In the genomic region with DNA sequence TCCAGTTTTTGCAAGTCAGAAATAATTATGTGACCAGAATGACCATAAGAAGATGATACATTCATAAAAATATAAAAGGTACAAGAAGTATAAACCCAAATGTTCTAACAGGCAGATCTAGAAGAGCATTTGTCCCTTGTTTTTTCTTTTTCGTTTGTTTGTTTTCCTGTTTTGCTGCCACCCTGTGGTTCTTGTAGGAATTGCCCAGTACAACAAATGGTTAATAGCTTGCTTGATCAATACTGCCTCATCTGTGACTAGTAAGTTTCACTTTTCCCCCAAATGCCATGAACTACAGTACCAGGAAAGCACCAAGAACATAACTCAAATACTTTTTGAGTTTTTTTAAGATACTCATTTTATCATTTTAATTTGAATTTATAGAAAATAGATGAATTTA, we compare ENCODE assay signal across 9 mouse cellular contexts. TPM values are rescaled to one million over a fixed set of nuclear protein-coding genes. Genes with fewer than 3 reads are reported as not detected.
A peak's percentile ranks its signal among the peaks of the same experiment; 100 is the strongest.
DNase-seq lines count a peak whose midpoint lies in the region; ATAC-seq and TF ChIP-seq lines count a peak whose summit lies in the region.
"Had no signal": no experiment of that assay in that cellular context is flagged by ENCODE, and none has a peak within 500 bp of the region (broad histone marks: within the 10 kb centered on the region; RNA-seq: fewer than 3 reads in every experiment).

No protein-coding gene starts in this region.

- H3K27ac ChIP-seq in liver, embryonic 14.5 days: no peak overlapping the region
- no peak overlapping the region for H3K27ac ChIP-seq in CH12.LX (ENCODE audit: insufficient read depth, low read depth)

- intact Hi-C loops in heart, postnatal 36 days (cut with DNase I): no loop called here

- no peak for TF ChIP-seq POLR2A in CH12.LX (IDR thresholded peaks at IDR 0.05; ENCODE audit: low read depth, low read length)
- no peak for TF ChIP-seq POLR2A in brain, embryonic 14.5 days (IDR thresholded peaks at IDR 0.05; ENCODE audit: borderline replicate concordance, extremely low read depth, insufficient read depth, insufficient read length, poor library complexity, severe bottlenecking)

- in situ Hi-C loops in CH12.LX (cut with MboI; ENCODE audit: low pct_ligation_motif_present, low pct_unique_long_range_greater_than_20kb, low sequenced_read_pairs): no loop called here

- H3K9me3 ChIP-seq in liver, embryonic 14.5 days (ENCODE audit: control insufficient read depth, low read length): no peaks in the 10 kb centered on the region
- no peaks in the 10 kb centered on the region for H3K9me3 ChIP-seq in CH12.LX (replicated peaks; ENCODE audit: low read length)

- H3K4me3 ChIP-seq in liver, embryonic 14.5 days (ENCODE audit: insufficient read depth in 1 of 2, low read depth in 2 of 2, low read length in 2 of 2): no peak overlapping the region
- H3K4me3 ChIP-seq in CH12.LX (replicated peaks in 1 of 3; ENCODE audit: low read depth in 2 of 3, low read length in 2 of 3, poor library complexity in 1 of 3): no peak overlapping the region

- H3K4me1 ChIP-seq in liver, embryonic 14.5 days (replicated peaks; ENCODE audit: control insufficient read depth in 2 of 2, insufficient read depth in 2 of 2, low read length in 1 of 2): no peaks in the 10 kb centered on the region
- H3K4me1 ChIP-seq in CH12.LX (ENCODE audit: control insufficient read depth in 1 of 2, insufficient read depth in 2 of 2): peaks cover 2 to 4% of the 10 kb centered on the region in 2 experiments; a peak in 1 of 4 replicates

- H3K9ac ChIP-seq in liver, embryonic 14.5 days (replicated peaks): no peak overlapping the region
- no peak overlapping the region for H3K9ac ChIP-seq in CH12.LX (ENCODE audit: insufficient read depth, low read depth)

- TF ChIP-seq RAD21 in CH12.LX (IDR thresholded peaks at IDR 0.05; ENCODE audit: low read depth, low read length): peak; percentile 35

- peak; percentile 6 for DNase-seq in heart, postnatal 4 days
- no peak for DNase-seq in heart, postnatal 36 days
- peak in 1 of 3 experiments; percentile 10 for DNase-seq in liver, embryonic 14.5 days (ENCODE audit: low read depth in 3 of 3, low spot score in 3 of 3)
- no peak for DNase-seq in liver
- peak; percentile 47 for DNase-seq in CH12.LX (ENCODE audit: extremely low read depth)
- DNase-seq in brain, embryonic 14.5 days (ENCODE audit: low read depth): peak; percentile 60
- no peak for DNase-seq in yolk sac, embryonic 10.5 days (ENCODE audit: low spot score)
- no peak for DNase-seq in urinary bladder, postnatal 25 days (ENCODE audit: low spot score)
- DNase-seq: cerebellum, postnatal 36 days had no signal

- H3K27me3 ChIP-seq in liver, embryonic 14.5 days (ENCODE audit: control insufficient read depth, insufficient read depth, low read length): no peaks in the 10 kb centered on the region
- no peaks in the 10 kb centered on the region for H3K27me3 ChIP-seq in CH12.LX (replicated peaks)

- dilution Hi-C loops in CH12.LX (cut with MboI; ENCODE audit: extremely low pct_ligation_motif_present, extremely low pct_unique_long_range_greater_than_20kb, low sequenced_read_pairs): no loop called here

- peak; percentile 45; the same call in 1 of the 2 replicates for TF ChIP-seq CTCF in liver, embryonic 14.5 days (IDR thresholded peaks at IDR 0.05; ENCODE audit: low read depth)
- TF ChIP-seq CTCF in CH12.LX (conservative IDR thresholded peaks at IDR 0.05 in 1 of 2, IDR thresholded peaks at IDR 0.05 in 1 of 2; ENCODE audit: low read depth in 2 of 2, low read length in 2 of 2): peak; percentile 49 to 72; a peak in 3 of 4 replicates
- peak; percentile 54; the same call in 1 of the 2 replicates for TF ChIP-seq CTCF in brain, embryonic 14.5 days (IDR thresholded peaks at IDR 0.05; ENCODE audit: borderline replicate concordance, extremely low read depth, insufficient read depth, insufficient read length)

- TF ChIP-seq EP300 in liver, embryonic 14.5 days (IDR thresholded peaks at IDR 0.05; ENCODE audit: low read depth): no peak
- no peak for TF ChIP-seq EP300 in CH12.LX (IDR thresholded peaks at IDR 0.05; ENCODE audit: low read length)

- no peaks in the 10 kb centered on the region for H3K79me2 ChIP-seq in CH12.LX (replicated peaks; ENCODE audit: control insufficient read depth, extremely low read depth, insufficient read depth, poor library complexity, severe bottlenecking)

- 11% methylated on average over 1 of the region's 1 CpGs for WGBS in liver, embryonic 14.5 days (ENCODE audit: insufficient replicate concordance)

- H3K36me3 ChIP-seq in liver, embryonic 14.5 days (replicated peaks; ENCODE audit: control insufficient read depth, insufficient read depth, low read depth): no peaks in the 10 kb centered on the region
- H3K36me3 ChIP-seq in CH12.LX (replicated peaks in 1 of 2; ENCODE audit: control insufficient read depth in 1 of 2, insufficient read depth in 1 of 2, low read length in 1 of 2): no peaks in the 10 kb centered on the region

- no peak overlapping the region for H3K4me2 ChIP-seq in liver, embryonic 14.5 days (ENCODE audit: low read depth)
- H3K4me2 ChIP-seq in CH12.LX (ENCODE audit: insufficient read depth, low read depth, poor library complexity, severe bottlenecking): no peak overlapping the region

- ATAC-seq in liver, embryonic 14.5 days (ENCODE audit: insufficient read depth): no peak

TF ChIP-seq in CH12.LX, 34 proteins besides CTCF, POLR2A, EP300 and RAD21:
- TF ChIP-seq ZNF384 (IDR thresholded peaks at IDR 0.05; ENCODE audit: low read depth, low read length) (peak; percentile 37; the same call in 1 of the 2 replicates), MEF2A (IDR thresholded peaks at IDR 0.05; ENCODE audit: borderline replicate concordance, low read depth, low read length) (no peak), CHD1 (IDR thresholded peaks at IDR 0.05; ENCODE audit: low read depth, low read length) (no peak), SMC3 (IDR thresholded peaks at IDR 0.05; ENCODE audit: low read depth, low read length) (peak; percentile 56), BHLHE40 (IDR thresholded peaks at IDR 0.05; ENCODE audit: low read depth, low read length) (no peak), E2F4 (IDR thresholded peaks at IDR 0.05; ENCODE audit: insufficient replicate concordance, low read depth, low read length) (no peak), POLR2AphosphoS2 (IDR thresholded peaks at IDR 0.05; ENCODE audit: low read depth, low read length) (no peak)
TF ChIP-seq in CH12.LX: peak in this region for 2.

RNA-seq across cellular contexts. Expression of gene Hapln1, which starts 11.9 kb away (rescaled TPM):
- total RNA-seq in heart, postnatal 4 days (2021): 1 to 10 TPM in 1 of 2 experiments, under 1 TPM in 1; 0.81 to 1.8 TPM
- under 1 TPM; 0.30 to 0.44 TPM for total RNA-seq in heart, postnatal 36 days (2021)
- 0.42 and 0.73 TPM in 2 replicates for polyA plus RNA-seq in liver, embryonic 14.5 days (2012; rRNA removed)
- polyA plus RNA-seq in liver, embryonic 14.5 days (2014; fragmentation: Nextera tagmentation; extraction: Ambion mirVana): 0.28 and 0.58 TPM in 2 replicates
- total RNA-seq in CH12.LX (2012; rRNA removed) (0.30 and 0.42 TPM in 2 replicates), CH12.LX (2014; rRNA removed) (0.46 and 2.1 TPM in 2 replicates)
- 1.3 and 2.6 TPM in 2 replicates for polyA plus RNA-seq in CH12.LX (2012; ENCODE audit: insufficient read length, low read depth)
- 0.33 and 0.57 TPM in 2 replicates for polyA plus RNA-seq in brain, embryonic 14.5 days (2012; rRNA removed)

Comparison
In these comparisons a context has a peak if more than half of its experiments do, and no peak if none do; other contexts are left out.
1. DNase-seq: peak in heart, postnatal 4 days (single experiment), CH12.LX (single experiment) and brain, embryonic 14.5 days (single experiment); none in heart, postnatal 36 days (0 of 2), liver (single experiment), yolk sac, embryonic 10.5 days (single experiment) and urinary bladder, postnatal 25 days (single experiment).
2. Peak in every context shown above with its lines, with median percentiles within 50 percentile points of each other: CTCF ChIP-seq.